Mouse (Mus musculus): Measurements from ENCODE around the gene Ppm1m. TPM values are rescaled to one million over a fixed set of nuclear protein-coding genes. Genes with fewer than 3 reads are reported as not detected.

Gene Ppm1m
- polyA plus RNA-seq, 1 experiment from 2014 or later, result 10.0 TPM

GRCm38 (mm10) chr9:106191355-106191754 lies 8.2 kb downstream of the Ppm1m start:
- no peaks in the 10 kb centered on the region for H3K9me3 ChIP-seq (ENCODE audit: control insufficient read depth)
- no peak overlapping the region for H3K4me3 ChIP-seq (ENCODE audit: low read depth, low read length)
- no peaks in the 10 kb centered on the region for H3K27me3 ChIP-seq (replicated peaks; ENCODE audit: control insufficient read depth, insufficient read depth, low read length)
- H3K36me3 ChIP-seq (ENCODE audit: control insufficient read depth, insufficient read depth), result peaks cover 55% of the 10 kb centered on the region
- H3K4me1 ChIP-seq (replicated peaks; ENCODE audit: control insufficient read depth, insufficient read depth, low read length), result no peaks in the 10 kb centered on the region
- H3K4me2 ChIP-seq (replicated peaks; ENCODE audit: low read depth), result no peak overlapping the region
- H3K9ac ChIP-seq (ENCODE audit: low read depth, low read length), result no peak overlapping the region
- no peak overlapping the region for H3K27ac ChIP-seq (ENCODE audit: low read depth, low read length)
- WGBS, result 79% methylated on average over 1 of the region's 1 CpGs
- ATAC-seq, result no peak
- TF ChIP-seq CTCF (IDR thresholded peaks at IDR 0.05; ENCODE audit: low read depth), result no peak

- no peak overlapping the region for H3K9ac ChIP-seq (ENCODE audit: low read depth, low read length)
- TF ChIP-seq CTCF (IDR thresholded peaks at IDR 0.05; ENCODE audit: low read depth), result no peak
- H3K36me3 ChIP-seq (ENCODE audit: control insufficient read depth, insufficient read depth), result peaks cover 92% of the 10 kb centered on the region
- H3K9me3 ChIP-seq (ENCODE audit: control insufficient read depth), result no peaks in the 10 kb centered on the region
- H3K27me3 ChIP-seq (replicated peaks; ENCODE audit: control insufficient read depth, insufficient read depth, low read length), result no peaks in the 10 kb centered on the region
- no peaks in the 10 kb centered on the region for H3K4me1 ChIP-seq (replicated peaks; ENCODE audit: control insufficient read depth, insufficient read depth, low read length)
- H3K27ac ChIP-seq (ENCODE audit: low read depth, low read length), result no peak overlapping the region; the same call in 1 of the 2 replicates
- no peak for ATAC-seq
- 58% methylated on average over 5 of the region's 5 CpGs for WGBS
- no peak overlapping the region for H3K4me2 ChIP-seq (replicated peaks; ENCODE audit: low read depth)
- H3K4me3 ChIP-seq (ENCODE audit: low read depth, low read length), result no peak overlapping the region
Observed at GRCm38 (mm10) chr9:106183996-106184395, 15.6 kb downstream of the Ppm1m start.

- Histone ChIP-seq H3K36me3 (ENCODE audit: control insufficient read depth, insufficient read depth) (peaks cover 87% of the 10 kb centered on the region), H3K27ac (ENCODE audit: low read depth, low read length) (no peak overlapping the region), H3K9ac (ENCODE audit: low read depth, low read length) (no peak overlapping the region), H3K4me2 (replicated peaks; ENCODE audit: low read depth) (no peak overlapping the region), H3K4me1 (replicated peaks; ENCODE audit: control insufficient read depth, insufficient read depth, low read length) (no peaks in the 10 kb centered on the region), H3K4me3 (ENCODE audit: low read depth, low read length) (no peak overlapping the region), H3K27me3 (replicated peaks; ENCODE audit: control insufficient read depth, insufficient read depth, low read length) (no peaks in the 10 kb centered on the region), H3K9me3 (ENCODE audit: control insufficient read depth) (no peaks in the 10 kb centered on the region)
- ATAC-seq, result no peak
- WGBS, result 82% methylated on average over 4 of the region's 4 CpGs
- no peak for TF ChIP-seq CTCF (IDR thresholded peaks at IDR 0.05; ENCODE audit: low read depth)
Observed at GRCm38 (mm10) chr9:106182146-106182545, 17.4 kb downstream of the Ppm1m start.

GRCm38 (mm10) chr9:106179964-106180363 lies 19.6 kb downstream of the Ppm1m start:
- no peaks in the 10 kb centered on the region for H3K27me3 ChIP-seq (replicated peaks; ENCODE audit: control insufficient read depth, insufficient read depth, low read length)
- no peak overlapping the region for H3K9ac ChIP-seq (ENCODE audit: low read depth, low read length)
- no peaks in the 10 kb centered on the region for H3K9me3 ChIP-seq (ENCODE audit: control insufficient read depth)
- 96% methylated on average over 3 of the region's 3 CpGs for WGBS
- TF ChIP-seq CTCF (IDR thresholded peaks at IDR 0.05; ENCODE audit: low read depth), result no peak
- no peak for ATAC-seq
- H3K4me1 ChIP-seq (replicated peaks; ENCODE audit: control insufficient read depth, insufficient read depth, low read length), result 0 out of 2 replicates have a peak, but pooled peaks cover 5% of the 10 kb centered on the region
- H3K27ac ChIP-seq (ENCODE audit: low read depth, low read length), result no peak overlapping the region
- peaks cover 72% of the 10 kb centered on the region for H3K36me3 ChIP-seq (ENCODE audit: control insufficient read depth, insufficient read depth)
- H3K4me2 ChIP-seq (replicated peaks; ENCODE audit: low read depth), result no peak overlapping the region
- H3K4me3 ChIP-seq (ENCODE audit: low read depth, low read length), result no peak overlapping the region

- H3K27ac ChIP-seq (ENCODE audit: low read depth, low read length), result no peak overlapping the region
- WGBS, result 63% methylated on average over 2 of the region's 2 CpGs
- 0 out of 2 replicates have a peak, but pooled peaks cover 5% of the 10 kb centered on the region for H3K4me1 ChIP-seq (replicated peaks; ENCODE audit: control insufficient read depth, insufficient read depth, low read length)
- H3K4me3 ChIP-seq (ENCODE audit: low read depth, low read length), result no peak overlapping the region
- H3K27me3 ChIP-seq (replicated peaks; ENCODE audit: control insufficient read depth, insufficient read depth, low read length), result no peaks in the 10 kb centered on the region
- H3K36me3 ChIP-seq (ENCODE audit: control insufficient read depth, insufficient read depth), result peaks cover 67% of the 10 kb centered on the region
- no peak for ATAC-seq
- no peaks in the 10 kb centered on the region for H3K9me3 ChIP-seq (ENCODE audit: control insufficient read depth)
- no peak for TF ChIP-seq CTCF (IDR thresholded peaks at IDR 0.05; ENCODE audit: low read depth)
- H3K9ac ChIP-seq (ENCODE audit: low read depth, low read length), result no peak overlapping the region
- H3K4me2 ChIP-seq (replicated peaks; ENCODE audit: low read depth), result no peak overlapping the region
Observed at GRCm38 (mm10) chr9:106179454-106179853, 20.1 kb downstream of the Ppm1m start.

- Histone ChIP-seq H3K9ac (ENCODE audit: low read depth, low read length) (no peak overlapping the region), H3K4me2 (replicated peaks; ENCODE audit: low read depth) (no peak overlapping the region), H3K36me3 (ENCODE audit: control insufficient read depth, insufficient read depth) (peaks cover 51% of the 10 kb centered on the region), H3K27ac (ENCODE audit: low read depth, low read length) (no peak overlapping the region), H3K4me3 (ENCODE audit: low read depth, low read length) (no peak overlapping the region), H3K27me3 (replicated peaks; ENCODE audit: control insufficient read depth, insufficient read depth, low read length) (no peaks in the 10 kb centered on the region), H3K4me1 (replicated peaks; ENCODE audit: control insufficient read depth, insufficient read depth, low read length) (0 out of 2 replicates have a peak, but pooled peaks cover 14% of the 10 kb centered on the region), H3K9me3 (ENCODE audit: control insufficient read depth) (no peaks in the 10 kb centered on the region)
- no peak for ATAC-seq
- no peak for TF ChIP-seq CTCF (IDR thresholded peaks at IDR 0.05; ENCODE audit: low read depth)
- WGBS, result 81% methylated on average over 6 of the region's 6 CpGs
Observed at GRCm38 (mm10) chr9:106177799-106178198, 21.7 kb downstream of the Ppm1m start.

- Histone ChIP-seq H3K27ac (ENCODE audit: low read depth, low read length) (no peak overlapping the region), H3K4me3 (ENCODE audit: low read depth, low read length) (no peak overlapping the region), H3K4me1 (replicated peaks; ENCODE audit: control insufficient read depth, insufficient read depth, low read length) (0 out of 2 replicates have a peak, but pooled peaks cover 14% of the 10 kb centered on the region), H3K36me3 (ENCODE audit: control insufficient read depth, insufficient read depth) (peaks cover 41% of the 10 kb centered on the region), H3K9ac (ENCODE audit: low read depth, low read length) (no peak overlapping the region), H3K27me3 (replicated peaks; ENCODE audit: control insufficient read depth, insufficient read depth, low read length) (no peaks in the 10 kb centered on the region), H3K4me2 (replicated peaks; ENCODE audit: low read depth) (no peak overlapping the region), H3K9me3 (ENCODE audit: control insufficient read depth) (no peaks in the 10 kb centered on the region)
- WGBS, result 66% methylated on average over 5 of the region's 5 CpGs
- no peak for TF ChIP-seq CTCF (IDR thresholded peaks at IDR 0.05; ENCODE audit: low read depth)
- ATAC-seq, result no peak
Observed at GRCm38 (mm10) chr9:106176769-106177168, 22.8 kb downstream of the Ppm1m start.
